Mouse (Mus musculus) intestine, embryonic 14.5 days (tissue): Measurements from ENCODE around the gene Gm49373. TPM values are rescaled to one million over a fixed set of nuclear protein-coding genes. Genes with fewer than 3 reads are reported as not detected.

Source experiments
- ATAC-seq: fragments of 200-750 bp; cut with Nextera tagmentation; replicated peaks from 2 replicates; pipeline ENCODE4 v1.8.0; 2017; ENCODE audit warnings: low read depth, moderate number of reproducible peaks, moderate TSS enrichment, moderate library complexity; ENCODE audit not compliant: low FRiP score, low TSS enrichment
- DNase-seq: peaks from one replicate; pipeline ENCODE4 v3.0.0-alpha.2; 2018; ENCODE audit warnings: low spot score
- H3K27ac ChIP-seq: fragments of 300-500 bp; sonication (generic); 2 replicates; pipeline ENCODE4 v1.5.1; 2014; ENCODE audit warnings: low read depth, mild to moderate bottlenecking, control low read depth
- H3K27me3 ChIP-seq: fragments of 300-500 bp; sonication (generic); replicated peaks from 2 replicates; pipeline ENCODE4 v1.6.1; 2014; ENCODE audit warnings: low read length, control low read depth; ENCODE audit not compliant: control insufficient read depth, insufficient read depth
- H3K36me3 ChIP-seq: fragments of 300-500 bp; sonication (generic); 2 replicates; pipeline ENCODE4 v1.6.1; 2014; ENCODE audit warnings: low read length, control low read depth; ENCODE audit not compliant: control insufficient read depth, insufficient read depth
- H3K4me1 ChIP-seq: fragments of 300-500 bp; sonication (generic); replicated peaks from 2 replicates; pipeline ENCODE4 v1.6.1; 2014; ENCODE audit warnings: low read length, control low read depth, mixed read lengths; ENCODE audit not compliant: control insufficient read depth, insufficient read depth
- H3K4me2 ChIP-seq: fragments of 300-500 bp; sonication (generic); 2 replicates; pipeline ENCODE4 v1.6.1; 2014; ENCODE audit warnings: low read length
- H3K4me3 ChIP-seq: fragments of 300-500 bp; sonication (generic); 2 replicates; pipeline ENCODE4 v1.5.1; 2014; ENCODE audit warnings: low read depth, low read length, control low read depth, mixed read lengths
- H3K9ac ChIP-seq: fragments of 300-500 bp; sonication (generic); 2 replicates; pipeline ENCODE4 v1.6.1; 2014; ENCODE audit warnings: mild to moderate bottlenecking, low read length
- H3K9me3 ChIP-seq: fragments of 300-500 bp; sonication (generic); 2 replicates; pipeline ENCODE4 v1.6.1; 2016; ENCODE audit warnings: low read length, control low read depth; ENCODE audit not compliant: control insufficient read depth
- WGBS: fragments of 180-500 bp; shearing (Covaris S2); extraction: QIAGEN DNeasy Blood & Tissue Kit; methylation state at CpG from one replicate; pipeline ENCODE4 v1.1.7; 2014; 5-methylcytosine and 5-hydroxymethylcytosine counted together
- polyA plus RNA-seq: library from polyadenylated mRNA; unstranded; fragments of >200 nt; fragmentation: Nextera tagmentation; extraction: Ambion mirVana; gene quantifications from 2 replicates; pipeline ENCODE4 v1.2.1, GENCODE M21; 2014

Gm49373 gene
- polyA plus RNA-seq, 1 experiment from 2014 or later: 0.74 TPM

- Histone ChIP-seq H3K4me3 (peak overlapping the region; percentile 87), H3K9me3 (no peaks in the 10 kb centered on the region), H3K4me2 (peak overlapping the region; percentile 81), H3K27me3 (no peaks in the 10 kb centered on the region), H3K27ac (no peak overlapping the region), H3K4me1 (peaks cover 12% of the 10 kb centered on the region), H3K9ac (peak overlapping the region; percentile 81), H3K36me3 (peaks cover 45% of the 10 kb centered on the region)
- 78% methylated on average over 1 of the region's 1 CpGs for WGBS
- no peak for ATAC-seq
- no peak for DNase-seq
These were observed 17.6 kb upstream of the Gm49373 start for GRCm38 (mm10) chr9:21090537-21090936.

- Histone ChIP-seq H3K4me3 (no peak overlapping the region), H3K36me3 (peaks cover 96% of the 10 kb centered on the region), H3K27me3 (no peaks in the 10 kb centered on the region), H3K9ac (no peak overlapping the region), H3K4me2 (no peak overlapping the region), H3K9me3 (no peaks in the 10 kb centered on the region), H3K27ac (no peak overlapping the region), H3K4me1 (no peaks in the 10 kb centered on the region)
- no peak for ATAC-seq
- 88% methylated on average over 3 of the region's 3 CpGs for WGBS
- no peak for DNase-seq
These were observed 10.4 kb upstream of the Gm49373 start for GRCm38 (mm10) chr9:21083324-21083723.

DNA sequence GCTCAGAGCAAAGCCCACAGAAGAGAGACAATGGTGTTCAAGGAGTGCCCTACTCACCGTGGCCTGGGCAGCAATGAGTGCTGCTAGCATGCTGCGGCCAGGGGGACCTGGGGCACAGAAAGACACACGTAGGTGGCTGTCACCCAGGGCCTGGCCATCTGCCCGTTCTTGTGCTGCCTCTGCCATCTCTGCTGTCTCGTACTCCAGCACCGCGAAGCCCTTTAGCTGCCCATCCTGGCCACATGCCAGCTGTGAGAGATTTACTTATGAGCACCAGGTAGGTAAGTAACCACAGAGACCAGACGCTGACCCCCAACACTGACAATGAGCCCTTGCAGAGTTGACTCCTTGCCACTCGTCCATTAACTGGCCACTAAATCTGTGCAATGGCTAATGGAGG, 8.2 kb upstream of the Gm49373 start:
- H3K36me3 ChIP-seq: peaks cover 96% of the 10 kb centered on the region
- H3K9ac ChIP-seq: no peak overlapping the region
- ATAC-seq (no peak), DNase-seq (no peak)
- no peak overlapping the region for H3K4me3 ChIP-seq
- H3K27me3 ChIP-seq: no peaks in the 10 kb centered on the region
- H3K4me1 ChIP-seq: no peaks in the 10 kb centered on the region
- H3K9me3 ChIP-seq: no peaks in the 10 kb centered on the region
- H3K4me2 ChIP-seq: no peak overlapping the region
- H3K27ac ChIP-seq: no peak overlapping the region
- WGBS: 88% methylated on average over 9 of the region's 9 CpGs

DNA sequence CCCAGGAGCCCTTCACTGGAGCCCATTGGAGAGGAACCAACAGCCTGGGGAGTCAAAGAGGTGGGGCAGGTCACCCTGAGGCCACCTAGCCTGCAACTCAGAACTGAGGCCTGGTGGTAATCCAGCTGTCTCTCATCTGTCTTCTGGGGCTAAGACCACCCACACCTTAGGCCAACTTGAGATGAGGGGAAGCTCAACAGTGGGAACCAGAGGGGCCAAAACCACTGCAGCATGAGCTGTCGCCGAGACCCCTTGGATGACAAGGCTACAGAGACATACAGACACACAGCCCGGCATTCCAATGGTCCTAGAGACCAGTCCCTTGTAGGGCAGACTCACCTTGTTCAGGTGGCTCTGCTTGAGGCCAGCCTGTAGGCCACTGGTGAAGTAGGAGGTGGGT, 2.7 kb upstream of the Gm49373 start:
- no peak overlapping the region for H3K9ac ChIP-seq
- 0 out of 2 replicates have a peak, but pooled peaks cover 6% of the 10 kb centered on the region for H3K4me1 ChIP-seq
- H3K4me3 ChIP-seq: no peak overlapping the region
- peaks cover 68% of the 10 kb centered on the region for H3K36me3 ChIP-seq
- DNase-seq (no peak), ATAC-seq (no peak)
- no peaks in the 10 kb centered on the region for H3K27me3 ChIP-seq
- no peak overlapping the region for H3K4me2 ChIP-seq
- WGBS: 91% methylated on average over 3 of the region's 3 CpGs
- no peaks in the 10 kb centered on the region for H3K9me3 ChIP-seq
- no peak overlapping the region for H3K27ac ChIP-seq

- 68% methylated on average over 1 of the region's 1 CpGs for WGBS
- Histone ChIP-seq H3K36me3 (peaks cover 61% of the 10 kb centered on the region), H3K27ac (no peak overlapping the region)
These were observed 1.3 kb upstream of the Gm49373 start for GRCm38 (mm10) chr9:21074173-21074572.

GRCm38 (mm10) chr9:21072641-21073040, 255 bp downstream of the Gm49373 start:
- Histone ChIP-seq H3K4me3 (peak overlapping the region; percentile 92), H3K27me3 (no peaks in the 10 kb centered on the region), H3K4me2 (peak overlapping the region; percentile 82), H3K4me1 (0 out of 2 replicates have a peak, but pooled peaks cover 6% of the 10 kb centered on the region), H3K9ac (peak overlapping the region; percentile 88), H3K9me3 (no peaks in the 10 kb centered on the region), H3K27ac (peak overlapping the region; percentile 70; the same call in 1 of the 2 replicates), H3K36me3 (peaks cover 52% of the 10 kb centered on the region)
- peak; percentile 36 for ATAC-seq
- WGBS: 9% methylated on average over 4 of the region's 4 CpGs
- no peak for DNase-seq

More at GRCm38 (mm10) chr9:21074173-21074572, 1.3 kb upstream of the Gm49373 start:
- Histone ChIP-seq H3K4me3 (no peak overlapping the region), H3K4me1 (0 out of 2 replicates have a peak, but pooled peaks cover 6% of the 10 kb centered on the region), H3K4me2 (no peak overlapping the region), H3K9me3 (no peaks in the 10 kb centered on the region), H3K27me3 (no peaks in the 10 kb centered on the region), H3K9ac (no peak overlapping the region)
- no peak for ATAC-seq
- DNase-seq: no peak

- Histone ChIP-seq H3K4me2 (no peak within 1 kb of the TSS), H3K9ac (no peak within 1 kb of the TSS), H3K27me3 (no peaks in the 10 kb centered on the region), H3K4me1 (0 out of 2 replicates have a peak, but pooled peaks cover under 1% of the 10 kb centered on the region), H3K36me3 (peaks cover 51% of the 10 kb centered on the region), H3K9me3 (no peaks in the 10 kb centered on the region), H3K27ac (no peak within 1 kb of the TSS), H3K4me3 (no peak within 1 kb of the TSS)
- DNase-seq (no peak), ATAC-seq (no peak)
- WGBS: 82% methylated on average over 27 of the region's 27 CpGs
These were observed 5.8 kb downstream of the Gm49373 start, which contains the start of gene Zglp1 for GRCm38 (mm10) chr9:21067006-21067684. TSS of gene Zglp1 (minus strand) at chr9:21067093.

- H3K4me1 ChIP-seq: no peaks in the 10 kb centered on the region
- H3K36me3 ChIP-seq: peaks cover 36% of the 10 kb centered on the region
- no peak overlapping the region for H3K4me3 ChIP-seq
- no peaks in the 10 kb centered on the region for H3K27me3 ChIP-seq
- no peak overlapping the region for H3K27ac ChIP-seq
- WGBS: 94% methylated on average over 2 of the region's 2 CpGs
- H3K9me3 ChIP-seq: no peaks in the 10 kb centered on the region
- DNase-seq (no peak), ATAC-seq (no peak)
- H3K9ac ChIP-seq: no peak overlapping the region
- H3K4me2 ChIP-seq: no peak overlapping the region
These were observed 10.0 kb downstream of the Gm49373 start for GRCm38 (mm10) chr9:21062928-21063327.

- 60% methylated on average over 10 of the region's 10 CpGs for WGBS
- Histone ChIP-seq H3K27me3 (no peaks in the 10 kb centered on the region), H3K4me2 (no peak overlapping the region), H3K4me3 (no peak overlapping the region), H3K9ac (no peak overlapping the region), H3K36me3 (no peaks in the 10 kb centered on the region), H3K9me3 (no peaks in the 10 kb centered on the region), H3K4me1 (no peaks in the 10 kb centered on the region), H3K27ac (no peak overlapping the region)
- DNase-seq (no peak), ATAC-seq (no peak)
These were observed 21.3 kb downstream of the Gm49373 start for GRCm38 (mm10) chr9:21051578-21051977.
